Mouse (Mus musculus) heart, embryonic 14.5 days (tissue): Measurements from ENCODE around the gene Banp. TPM values are rescaled to one million over a fixed set of nuclear protein-coding genes. Genes with fewer than 3 reads are reported as not detected.
A peak's percentile ranks its signal among the peaks of the same experiment; 100 is the strongest.

Experiments
- ATAC-seq: fragments of 200-750 bp; cut with Nextera tagmentation; 2 replicates; pipeline ENCODE4 v1.8.0; 2017; ENCODE audit warnings: low read depth, moderate TSS enrichment; ENCODE audit not compliant: insufficient number of reproducible peaks, insufficient read depth, low FRiP score
- H3K27ac ChIP-seq, 2 experiments: fragments of 200-500 bp in 1 of 2; fragments of 300-500 bp in 1 of 2; sonication (generic) in 1 of 2; replicated peaks in 1 of 2; 2 replicates each; pipeline ENCODE4 v1.5.1; 2012 to 2014; ENCODE audit warnings: low read depth in 2 of 2, low read length in 2 of 2, control low read depth in 1 of 2, mild to moderate bottlenecking in 1 of 2, mixed read lengths in 1 of 2; ENCODE audit not compliant: control insufficient read depth in 1 of 2, insufficient read depth in 1 of 2
- H3K27me3 ChIP-seq: fragments of 300-500 bp; sonication (generic); 2 replicates; pipeline ENCODE4 v1.6.1; 2014; ENCODE audit warnings: mild to moderate bottlenecking, low read length, control low read depth; ENCODE audit not compliant: control insufficient read depth, insufficient read depth
- H3K36me3 ChIP-seq: fragments of 300-500 bp; sonication (generic); 2 replicates; pipeline ENCODE4 v1.6.1; 2014; ENCODE audit warnings: mild to moderate bottlenecking, control low read depth, low read length, mixed read lengths; ENCODE audit not compliant: control insufficient read depth, insufficient read depth
- H3K4me1 ChIP-seq, 2 experiments: fragments of 200-500 bp in 1 of 2; fragments of 300-500 bp in 1 of 2; sonication (generic) in 1 of 2; 2 replicates each; pipeline ENCODE4 v1.6.1; 2012 to 2014; ENCODE audit warnings: low read length in 2 of 2, control low read depth in 1 of 2, mixed read lengths in 1 of 2; ENCODE audit not compliant: control insufficient read depth in 2 of 2, insufficient read depth in 2 of 2
- H3K4me2 ChIP-seq: fragments of 300-500 bp; sonication (generic); 2 replicates; pipeline ENCODE4 v1.6.1; 2014; ENCODE audit warnings: mild to moderate bottlenecking, low read length
- H3K4me3 ChIP-seq, 2 experiments: fragments of 200-500 bp in 1 of 2; fragments of 300-500 bp in 1 of 2; sonication (generic) in 1 of 2; 2 replicates each; pipeline ENCODE4 v1.5.1; 2012 to 2014; ENCODE audit warnings: low read length in 2 of 2, mild to moderate bottlenecking in 2 of 2, control low read depth in 1 of 2, low read depth in 1 of 2, moderate library complexity in 1 of 2; ENCODE audit not compliant: control insufficient read depth in 1 of 2, insufficient read depth in 1 of 2
- H3K9ac ChIP-seq: fragments of 300-500 bp; sonication (generic); 2 replicates; pipeline ENCODE4 v1.6.1; 2014; ENCODE audit warnings: mild to moderate bottlenecking, low read length
- H3K9me3 ChIP-seq: fragments of 300-500 bp; sonication (generic); 2 replicates; pipeline ENCODE4 v1.6.1; 2016; ENCODE audit warnings: low read length, control low read depth; ENCODE audit not compliant: control insufficient read depth
- WGBS: fragments of 180-500 bp; shearing (Covaris S2); extraction: QIAGEN DNeasy Blood & Tissue Kit; methylation state at CpG from one replicate; pipeline ENCODE4 v1.1.7; 2014; 5-methylcytosine and 5-hydroxymethylcytosine counted together
- polyA plus RNA-seq: library from polyadenylated mRNA; unstranded; fragments of >200 nt; fragmentation: Nextera tagmentation; extraction: Ambion mirVana; gene quantifications from 2 replicates; pipeline ENCODE4 v1.2.1, GENCODE M21; 2014

Gene Banp
- polyA plus RNA-seq, 1 experiment from 2014 or later, result 21.2 TPM

DNA sequence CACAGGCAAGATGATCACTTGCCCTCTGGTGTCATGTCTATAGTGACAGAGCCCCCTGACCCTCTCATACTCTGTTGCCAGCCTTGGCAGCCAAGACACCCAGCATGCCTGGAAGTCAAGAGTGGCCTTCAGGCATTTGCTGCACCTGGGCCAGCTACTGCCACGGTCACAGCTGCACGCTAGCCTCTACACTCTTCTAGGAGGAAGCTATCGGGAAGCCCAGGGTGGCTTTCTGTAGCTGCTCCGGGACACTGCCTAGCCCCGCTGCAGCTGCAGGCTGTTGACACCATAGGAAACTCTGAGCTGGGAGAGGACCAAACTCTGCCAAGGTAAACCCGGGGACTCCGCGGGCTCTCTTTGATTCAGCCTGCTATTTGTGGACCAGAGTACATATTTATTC is 36.2 kb upstream of the Banp start:
- 67% methylated on average over 8 of the region's 8 CpGs for WGBS
- no peak for ATAC-seq
- no peak overlapping the region for H3K4me2 ChIP-seq

DNA sequence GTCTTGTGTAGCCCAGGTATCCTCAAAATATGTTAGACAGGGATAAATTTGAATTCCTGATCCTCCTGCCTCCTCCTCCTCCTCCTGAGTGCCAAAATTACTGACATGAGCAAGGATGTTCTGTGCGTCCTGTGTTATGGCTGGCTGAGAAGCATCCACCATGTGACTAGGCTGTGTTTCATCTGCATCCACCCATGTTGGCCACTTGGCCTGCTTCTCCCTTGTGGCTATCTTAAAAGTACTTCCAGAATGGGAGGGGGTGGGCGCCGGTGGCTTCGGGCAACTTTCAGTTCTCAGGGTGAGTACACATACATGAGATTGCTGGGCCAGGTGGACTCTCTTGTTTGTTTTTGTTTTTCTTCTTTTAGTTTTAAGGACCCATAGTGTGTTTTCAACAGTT is 30.4 kb upstream of the Banp start:
- Histone ChIP-seq H3K4me3 (no peak overlapping the region), H3K27me3 (peaks cover 4% of the 10 kb centered on the region; the same call in 1 of the 2 replicates), H3K4me1 (peaks cover 2 to 7% of the 10 kb centered on the region in 2 experiments; a peak in 2 of 4 replicates), H3K9ac (no peak overlapping the region), H3K9me3 (no peaks in the 10 kb centered on the region), H3K36me3 (no peaks in the 10 kb centered on the region), H3K27ac (no peak overlapping the region), H3K4me2 (no peak overlapping the region)
- ATAC-seq, result no peak
- WGBS, result 80% methylated on average over 4 of the region's 4 CpGs

More for the DNA sequence above, 36.2 kb upstream of the Banp start:
- H3K27me3 ChIP-seq, result peaks cover 4% of the 10 kb centered on the region; the same call in 1 of the 2 replicates
- H3K27ac ChIP-seq, result no peak overlapping the region
- no peak overlapping the region for H3K9ac ChIP-seq
- no peaks in the 10 kb centered on the region for H3K9me3 ChIP-seq
- H3K4me3 ChIP-seq, result no peak overlapping the region
- peaks cover 0 to 7% of the 10 kb centered on the region in 2 experiments; a peak in 2 of 4 replicates for H3K4me1 ChIP-seq
- no peaks in the 10 kb centered on the region for H3K36me3 ChIP-seq

GRCm38 (mm10) chr8:121919731-121920130 is 29.8 kb upstream of the Banp start:
- no peak for ATAC-seq
- Histone ChIP-seq H3K9me3 (no peaks in the 10 kb centered on the region), H3K27me3 (peaks cover 3% of the 10 kb centered on the region; the same call in 1 of the 2 replicates), H3K9ac (no peak overlapping the region), H3K4me2 (no peak overlapping the region), H3K27ac (no peak overlapping the region), H3K4me3 (no peak overlapping the region), H3K4me1 (peaks cover 2 to 7% of the 10 kb centered on the region in 2 experiments; a peak in 2 of 4 replicates), H3K36me3 (no peaks in the 10 kb centered on the region)
- WGBS, result 59% methylated on average over 3 of the region's 3 CpGs

- Histone ChIP-seq H3K4me3 (no peak overlapping the region), H3K4me1 (peaks cover 2 to 7% of the 10 kb centered on the region in 2 experiments; a peak in 2 of 4 replicates), H3K36me3 (no peaks in the 10 kb centered on the region), H3K27ac (peak overlapping the region; percentile 12 to 47; a peak in 1 of 4 replicates), H3K9ac (no peak overlapping the region), H3K9me3 (no peaks in the 10 kb centered on the region), H3K4me2 (no peak overlapping the region), H3K27me3 (no peaks in the 10 kb centered on the region)
- ATAC-seq, result no peak
- WGBS, result 75% methylated on average over 8 of the region's 8 CpGs
These were observed 28.0 kb upstream of the Banp start for GRCm38 (mm10) chr8:121921582-121921981.

DNA sequence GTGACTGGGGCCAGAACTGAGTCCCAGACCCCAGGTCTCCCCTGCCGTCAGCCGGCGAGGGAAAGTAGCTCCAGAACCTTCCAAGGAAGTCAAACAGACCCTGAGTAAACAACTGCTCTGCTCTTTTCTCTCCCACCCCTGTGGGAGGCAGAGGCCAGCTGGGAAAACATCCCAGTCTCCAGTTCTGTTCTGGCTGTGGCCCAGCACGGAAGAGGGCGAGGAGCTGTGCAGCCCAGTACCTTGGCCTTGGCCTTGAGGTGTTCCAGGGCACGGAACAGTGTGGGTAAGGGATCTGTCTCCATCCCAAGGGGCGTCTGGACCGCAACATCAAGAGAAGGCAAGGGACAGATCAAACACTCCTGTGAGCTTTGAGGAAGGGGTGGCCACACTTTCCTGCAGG is 27.4 kb upstream of the Banp start:
- Histone ChIP-seq H3K27me3 (no peaks in the 10 kb centered on the region), H3K4me2 (no peak overlapping the region), H3K4me1 (peaks cover 2 to 7% of the 10 kb centered on the region in 2 experiments; a peak in 2 of 4 replicates), H3K9me3 (no peaks in the 10 kb centered on the region), H3K9ac (no peak overlapping the region), H3K4me3 (no peak overlapping the region), H3K36me3 (no peaks in the 10 kb centered on the region), H3K27ac (peak overlapping the region; percentile 12 to 47; a peak in 1 of 4 replicates)
- ATAC-seq, result no peak
- WGBS, result 43% methylated on average over 8 of the region's 8 CpGs

DNA sequence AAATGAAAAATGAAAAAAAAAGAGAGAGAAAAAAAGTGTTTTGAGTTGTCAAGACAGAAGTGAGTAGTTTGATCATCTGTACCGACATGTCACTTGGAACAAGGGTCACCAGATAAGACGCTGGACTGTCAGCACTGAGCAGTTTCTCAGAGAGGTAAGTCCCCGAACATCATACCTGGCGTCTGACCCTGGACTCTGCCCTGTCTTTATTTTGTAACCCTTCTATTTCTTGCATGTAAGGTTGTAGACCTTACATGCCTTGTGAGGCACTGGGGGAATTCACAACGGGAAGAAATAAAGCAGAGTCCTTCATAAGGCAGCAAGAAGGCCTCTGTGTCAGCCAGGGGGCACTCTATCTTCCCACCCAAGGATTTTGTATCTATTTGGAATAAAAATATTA is 24.9 kb upstream of the Banp start:
- Histone ChIP-seq H3K4me2 (no peak overlapping the region), H3K27ac (no peak overlapping the region), H3K4me1 (peaks cover 2 to 7% of the 10 kb centered on the region in 2 experiments; a peak in 2 of 4 replicates), H3K36me3 (no peaks in the 10 kb centered on the region), H3K4me3 (no peak overlapping the region), H3K27me3 (no peaks in the 10 kb centered on the region), H3K9me3 (no peaks in the 10 kb centered on the region), H3K9ac (no peak overlapping the region)
- 73% methylated on average over 5 of the region's 5 CpGs for WGBS
- no peak for ATAC-seq

GRCm38 (mm10) chr8:121925624-121926023 is 23.9 kb upstream of the Banp start:
- 29% methylated on average over 10 of the region's 10 CpGs for WGBS
- no peaks in the 10 kb centered on the region for H3K9me3 ChIP-seq
- no peak overlapping the region for H3K9ac ChIP-seq
- H3K4me1 ChIP-seq, result peaks cover 2 to 7% of the 10 kb centered on the region in 2 experiments; a peak in 2 of 4 replicates
- no peaks in the 10 kb centered on the region for H3K36me3 ChIP-seq
- no peak overlapping the region for H3K4me3 ChIP-seq
- no peaks in the 10 kb centered on the region for H3K27me3 ChIP-seq
- no peak for ATAC-seq
- no peak overlapping the region for H3K4me2 ChIP-seq
- no peak overlapping the region for H3K27ac ChIP-seq

- H3K27ac ChIP-seq, result no peak overlapping the region
- no peaks in the 10 kb centered on the region for H3K9me3 ChIP-seq
- no peak overlapping the region for H3K4me3 ChIP-seq
- no peaks in the 10 kb centered on the region for H3K36me3 ChIP-seq
- H3K4me2 ChIP-seq, result no peak overlapping the region
- H3K27me3 ChIP-seq, result no peaks in the 10 kb centered on the region
- whole genome bisulfite sequencing, result 64% methylated on average over 8 of the region's 8 CpGs
- H3K9ac ChIP-seq, result no peak overlapping the region
- peaks cover 2 to 7% of the 10 kb centered on the region in 2 experiments; a peak in 2 of 4 replicates for H3K4me1 ChIP-seq
- no peak for ATAC-seq
These were observed 23.3 kb upstream of the Banp start for GRCm38 (mm10) chr8:121926266-121926665.
